Mouse (Mus musculus) intestine, embryonic 16.5 days (tissue): ENCODE results near the gene Olfr1145. TPM values are rescaled to one million over a fixed set of nuclear protein-coding genes. Genes with fewer than 3 reads are reported as not detected.

Experiments used
- ATAC-seq: fragments of 200-750 bp; cut with Nextera tagmentation; 2 replicates; pipeline ENCODE4 v1.8.0; 2017; ENCODE audit warnings: moderate TSS enrichment, moderate library complexity
- H3K27ac ChIP-seq: fragments of 300-500 bp; sonication (generic); 2 replicates; pipeline ENCODE4 v1.5.1; 2014; ENCODE audit warnings: mild to moderate bottlenecking, low read length
- H3K27me3 ChIP-seq: fragments of 300-500 bp; sonication (generic); replicated peaks from 2 replicates; pipeline ENCODE4 v1.6.1; 2014; ENCODE audit warnings: low read length, control low read depth, mixed read lengths; ENCODE audit not compliant: control insufficient read depth, insufficient read depth
- H3K36me3 ChIP-seq: fragments of 300-500 bp; sonication (generic); 2 replicates; pipeline ENCODE4 v1.6.1; 2014; ENCODE audit warnings: low read length, control low read depth; ENCODE audit not compliant: control insufficient read depth, insufficient read depth
- H3K4me1 ChIP-seq: fragments of 300-500 bp; sonication (generic); 2 replicates; pipeline ENCODE4 v1.6.1; 2014; ENCODE audit warnings: low read length, control low read depth, mixed read lengths; ENCODE audit not compliant: control insufficient read depth, insufficient read depth
- H3K4me2 ChIP-seq: fragments of 300-500 bp; sonication (generic); 2 replicates; pipeline ENCODE4 v1.6.1; 2014; ENCODE audit warnings: low read depth, low read length, control low read depth
- H3K4me3 ChIP-seq: fragments of 300-500 bp; sonication (generic); 2 replicates; pipeline ENCODE4 v1.5.1; 2014; ENCODE audit warnings: mild to moderate bottlenecking, low read length
- H3K9ac ChIP-seq: fragments of 300-500 bp; sonication (generic); 2 replicates; pipeline ENCODE4 v1.6.1; 2014; ENCODE audit warnings: low read depth, low read length
- H3K9me3 ChIP-seq: fragments of 300-500 bp; sonication (generic); 2 replicates; pipeline ENCODE4 v1.6.1; 2016; ENCODE audit warnings: low read length, control low read depth; ENCODE audit not compliant: control insufficient read depth
- WGBS: fragments of 180-500 bp; shearing (Covaris S2); extraction: QIAGEN DNeasy Blood & Tissue Kit; methylation state at CpG from one replicate; pipeline ENCODE4 v1.1.7; 2014; 5-methylcytosine and 5-hydroxymethylcytosine counted together
- polyA plus RNA-seq: library from polyadenylated mRNA; unstranded; fragments of >200 nt; fragmentation: Nextera tagmentation; extraction: Ambion mirVana; gene quantifications from 2 replicates; pipeline ENCODE4 v1.2.1, GENCODE M21; 2015

The Olfr1145 gene
- not detected in 2 replicates for polyA plus RNA-seq

DNA sequence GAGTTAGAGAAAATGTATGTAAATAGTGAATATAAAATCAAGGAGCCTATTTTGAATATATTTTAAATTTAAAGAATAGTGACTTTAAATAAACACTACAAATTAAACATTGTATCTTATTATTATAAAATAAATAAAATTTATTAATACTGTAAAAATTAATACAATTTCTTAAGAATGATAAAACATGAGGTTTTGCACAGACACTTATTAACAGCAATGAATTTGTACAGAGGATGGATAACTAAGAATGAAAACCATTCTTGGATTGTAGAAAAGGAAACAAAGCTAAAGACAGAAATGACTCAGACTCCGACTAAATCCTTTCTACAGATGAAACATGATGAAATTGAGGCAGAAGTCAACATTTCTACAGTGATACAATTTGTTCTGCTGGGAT, at the start of gene Olfr1145:
TSS of gene Olfr1145 (plus strand) at position 301 of the 400 bp plus-strand sequence.
- WGBS = 69% methylated on average over 1 of the region's 1 CpGs

GRCm38 (mm10) chr2:87776143-87776542, 33.5 kb upstream of the Olfr1145 start:
- H3K4me3 ChIP-seq = no peak overlapping the region
- H3K4me2 ChIP-seq = no peak overlapping the region
- H3K9me3 ChIP-seq = no peaks in the 10 kb centered on the region
- 31% methylated on average over 1 of the region's 1 CpGs for WGBS
- H3K27ac ChIP-seq = no peak overlapping the region
- H3K9ac ChIP-seq = no peak overlapping the region
- H3K36me3 ChIP-seq = no peaks in the 10 kb centered on the region
- no peak for ATAC-seq
- H3K4me1 ChIP-seq = no peaks in the 10 kb centered on the region
- H3K27me3 ChIP-seq = no peaks in the 10 kb centered on the region

More for the DNA sequence above, at the start of gene Olfr1145:
- H3K4me1 ChIP-seq = no peaks in the 10 kb centered on the region
- H3K4me3 ChIP-seq = no peak within 1 kb of the TSS
- no peaks in the 10 kb centered on the region for H3K36me3 ChIP-seq
- ATAC-seq = no peak
- H3K4me2 ChIP-seq = no peak within 1 kb of the TSS
- no peaks in the 10 kb centered on the region for H3K9me3 ChIP-seq
- no peak within 1 kb of the TSS for H3K27ac ChIP-seq
- H3K27me3 ChIP-seq = no peaks in the 10 kb centered on the region
- H3K9ac ChIP-seq = no peak within 1 kb of the TSS

DNA sequence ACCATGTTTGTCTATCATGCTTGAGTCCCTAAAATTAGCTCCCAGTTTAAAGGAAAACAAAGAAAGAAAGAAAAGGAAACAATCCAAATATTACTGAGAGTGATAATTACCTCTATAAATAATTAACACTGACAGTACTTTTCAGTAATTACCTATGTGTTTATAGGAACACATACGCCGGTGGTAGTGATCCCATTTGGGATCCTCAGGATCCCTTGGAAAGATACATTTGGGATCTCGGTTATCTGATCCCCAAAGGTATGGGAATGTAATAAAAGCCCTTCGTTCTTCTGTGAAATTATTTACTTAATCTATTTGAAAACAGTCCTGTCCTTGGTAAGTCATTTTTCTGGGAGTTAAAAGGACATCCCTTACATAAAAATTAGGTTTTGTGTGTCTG, 30.4 kb upstream of the Olfr1145 start, which contains the start of gene Olfr152:
TSS of gene Olfr152 (plus strand) at position 301 of the 400 bp plus-strand sequence.
- H3K27ac ChIP-seq = no peak within 1 kb of the TSS
- ATAC-seq = no peak
- no peak within 1 kb of the TSS for H3K9ac ChIP-seq
- H3K9me3 ChIP-seq = no peaks in the 10 kb centered on the region
- no peaks in the 10 kb centered on the region for H3K4me1 ChIP-seq
- no peak within 1 kb of the TSS for H3K4me2 ChIP-seq
- no peaks in the 10 kb centered on the region for H3K36me3 ChIP-seq
- no peaks in the 10 kb centered on the region for H3K27me3 ChIP-seq
- 74% methylated on average over 4 of the region's 4 CpGs for WGBS
- no peak within 1 kb of the TSS for H3K4me3 ChIP-seq

DNA sequence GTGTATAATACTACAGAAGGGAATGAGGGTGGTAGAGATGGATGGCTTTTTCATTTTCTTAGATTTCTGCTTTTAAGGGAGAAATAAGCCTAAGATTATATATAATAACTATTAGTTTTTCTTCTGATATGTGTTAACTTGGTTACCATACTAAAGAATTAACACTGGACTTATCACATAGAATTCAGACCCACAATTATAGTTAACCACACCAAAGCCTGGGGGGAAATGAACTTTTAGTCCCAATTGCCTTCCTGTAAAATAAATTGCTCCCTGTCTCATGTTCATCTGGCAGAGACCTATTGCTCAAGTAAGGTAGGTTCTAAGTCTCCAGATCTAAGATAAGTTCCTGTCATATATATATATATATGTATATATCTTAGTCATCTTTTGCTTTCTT, 9.3 kb upstream of the Olfr1145 start, which contains the start of gene Olfr1143:
TSS of gene Olfr1143 (plus strand) at position 301 of the 400 bp plus-strand sequence.
- Histone ChIP-seq H3K36me3 (no peaks in the 10 kb centered on the region), H3K4me1 (no peaks in the 10 kb centered on the region), H3K9me3 (no peaks in the 10 kb centered on the region), H3K4me2 (no peak within 1 kb of the TSS), H3K27ac (no peak within 1 kb of the TSS), H3K27me3 (no peaks in the 10 kb centered on the region), H3K9ac (no peak within 1 kb of the TSS), H3K4me3 (no peak within 1 kb of the TSS)
- no peak for ATAC-seq

GRCm38 (mm10) chr2:87830233-87830632, 20.6 kb downstream of the Olfr1145 start, which contains the start of gene Olfr1148:
Gene Olfr1148, plus strand, starts transcription at chr2:87830533.
- no peaks in the 10 kb centered on the region for H3K4me1 ChIP-seq
- no peaks in the 10 kb centered on the region for H3K36me3 ChIP-seq
- no peak within 1 kb of the TSS for H3K4me3 ChIP-seq
- H3K9ac ChIP-seq = no peak within 1 kb of the TSS
- no peaks in the 10 kb centered on the region for H3K27me3 ChIP-seq
- WGBS = 92% methylated on average over 1 of the region's 1 CpGs
- H3K9me3 ChIP-seq = no peaks in the 10 kb centered on the region
- H3K4me2 ChIP-seq = no peak within 1 kb of the TSS
- ATAC-seq = no peak
- H3K27ac ChIP-seq = no peak within 1 kb of the TSS

DNA sequence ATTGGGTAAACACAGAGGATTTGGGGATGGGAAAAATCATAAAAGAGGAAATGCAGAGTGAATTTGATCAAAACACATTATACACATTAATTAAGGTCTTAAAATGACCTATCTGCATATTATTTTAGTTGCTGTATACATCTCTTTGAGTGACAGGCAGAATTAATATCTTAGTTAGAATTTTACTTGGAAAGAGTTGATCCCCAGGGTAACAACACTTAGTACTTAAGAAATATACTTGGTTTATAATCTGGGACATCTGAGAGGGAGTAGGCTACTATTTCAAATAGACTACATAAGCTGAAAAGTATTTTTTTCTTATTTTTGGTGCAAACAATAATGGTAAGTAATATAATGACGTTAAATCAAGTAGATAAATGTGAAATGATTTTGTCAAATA, 34.1 kb downstream of the Olfr1145 start, which contains the start of gene Olfr1150-ps1:
TSS of gene Olfr1150-ps1 (plus strand) at position 301 of the 400 bp plus-strand sequence.
- WGBS = 67% methylated on average over 1 of the region's 1 CpGs
- ATAC-seq = no peak
- H3K4me3 ChIP-seq = no peak within 1 kb of the TSS
- no peak within 1 kb of the TSS for H3K27ac ChIP-seq
- no peak within 1 kb of the TSS for H3K9ac ChIP-seq
- no peaks in the 10 kb centered on the region for H3K9me3 ChIP-seq
- no peaks in the 10 kb centered on the region for H3K4me1 ChIP-seq
- no peaks in the 10 kb centered on the region for H3K27me3 ChIP-seq
- no peak within 1 kb of the TSS for H3K4me2 ChIP-seq
- no peaks in the 10 kb centered on the region for H3K36me3 ChIP-seq

DNA sequence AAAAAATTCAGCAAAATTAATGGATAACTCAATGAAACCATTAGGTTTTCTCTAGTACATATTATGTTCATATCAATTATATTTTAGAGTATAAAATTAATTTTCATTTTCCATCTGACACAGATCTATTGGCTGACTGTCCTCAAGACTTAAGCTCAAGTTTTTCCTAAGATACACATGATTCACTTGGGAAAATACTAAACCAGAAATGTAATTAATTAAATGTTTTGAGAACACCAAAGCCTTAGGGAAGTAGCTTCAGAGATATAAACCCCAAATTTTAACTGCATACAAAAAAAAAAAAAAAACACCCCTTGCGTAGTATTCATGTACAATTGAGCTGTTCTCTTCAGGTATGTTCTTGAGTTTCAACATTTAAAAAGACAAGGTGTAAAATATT, 45.9 kb downstream of the Olfr1145 start, which contains the start of gene Olfr1151:
TSS of gene Olfr1151 (plus strand) at position 301 of the 400 bp plus-strand sequence.
- Histone ChIP-seq H3K36me3 (no peaks in the 10 kb centered on the region), H3K9ac (no peak within 1 kb of the TSS), H3K27ac (no peak within 1 kb of the TSS), H3K27me3 (no peaks in the 10 kb centered on the region), H3K4me2 (no peak within 1 kb of the TSS), H3K4me3 (no peak within 1 kb of the TSS), H3K9me3 (no peaks in the 10 kb centered on the region), H3K4me1 (no peaks in the 10 kb centered on the region)
- ATAC-seq = no peak
- 85% methylated on average over 1 of the region's 1 CpGs for WGBS

Other genes with a start within 250 kb of the Olfr1145 start
- not detected in 2 replicates for gene Olfr1129, start 235.9 kb upstream of the Olfr1145 start, polyA plus RNA-seq
- gene Olfr1130, start 203.6 kb upstream of the Olfr1145 start, polyA plus RNA-seq = not detected in 2 replicates
- gene Olfr1131, start 182.7 kb upstream of the Olfr1145 start, polyA plus RNA-seq = not detected in 2 replicates
- not detected in 2 replicates for gene Olfr1132, start 172.3 kb upstream of the Olfr1145 start, polyA plus RNA-seq
- not detected in 2 replicates for gene Olfr1133, start 162.4 kb upstream of the Olfr1145 start, polyA plus RNA-seq
- not detected in 2 replicates for gene Olfr1134, start 151.4 kb upstream of the Olfr1145 start, polyA plus RNA-seq
- gene Olfr1135, start 136.2 kb upstream of the Olfr1145 start, polyA plus RNA-seq = not detected in 2 replicates
- gene Olfr1136, start 115.9 kb upstream of the Olfr1145 start, polyA plus RNA-seq = not detected in 2 replicates
- not detected in 2 replicates for gene Olfr1137, start 96.6 kb upstream of the Olfr1145 start, polyA plus RNA-seq
- gene Olfr1138, start 69.8 kb upstream of the Olfr1145 start, polyA plus RNA-seq = not detected in 2 replicates
- gene Olfr1140, start 66.1 kb upstream of the Olfr1145 start, polyA plus RNA-seq = not detected in 2 replicates
- not detected in 2 replicates for gene Olfr1141, start 55.8 kb upstream of the Olfr1145 start, polyA plus RNA-seq
- not detected in 2 replicates for gene Olfr152, start 30.3 kb upstream of the Olfr1145 start, polyA plus RNA-seq
- gene Olfr1143, start 9.2 kb upstream of the Olfr1145 start, polyA plus RNA-seq = not detected in 2 replicates
- not detected in 2 replicates for gene Olfr1148, start 20.7 kb downstream of the Olfr1145 start, polyA plus RNA-seq
- gene Olfr1150-ps1, start 34.2 kb downstream of the Olfr1145 start, polyA plus RNA-seq = not detected in 2 replicates
- not detected in 2 replicates for gene Olfr1151, start 46.0 kb downstream of the Olfr1145 start, polyA plus RNA-seq
- not detected in 2 replicates for gene Olfr1152, start 56.7 kb downstream of the Olfr1145 start, polyA plus RNA-seq
- gene Olfr1153, start 85.1 kb downstream of the Olfr1145 start, polyA plus RNA-seq = not detected in 2 replicates
- gene Olfr1154, start 95.3 kb downstream of the Olfr1145 start, polyA plus RNA-seq = not detected in 2 replicates
- not detected in 2 replicates for gene Olfr1155, start 135.3 kb downstream of the Olfr1145 start, polyA plus RNA-seq
- not detected in 2 replicates for gene Olfr1156, start 143.3 kb downstream of the Olfr1145 start, polyA plus RNA-seq
- gene Olfr1157, start 158.5 kb downstream of the Olfr1145 start, polyA plus RNA-seq = not detected in 2 replicates
- not detected in 2 replicates for gene Olfr74, start 164.8 kb downstream of the Olfr1145 start, polyA plus RNA-seq
- not detected in 2 replicates for gene Olfr1158, start 180.3 kb downstream of the Olfr1145 start, polyA plus RNA-seq
- gene Olfr1160, start 198.4 kb downstream of the Olfr1145 start, polyA plus RNA-seq = not detected in 2 replicates
- gene Olfr1161, start 213.0 kb downstream of the Olfr1145 start, polyA plus RNA-seq = not detected in 2 replicates
- 0.07 TPM in 1 of 2 replicates, not detected in the other for gene Olfr73, start 227.9 kb downstream of the Olfr1145 start, polyA plus RNA-seq
- not detected in 2 replicates for gene Olfr1162, start 241.3 kb downstream of the Olfr1145 start, polyA plus RNA-seq